Mouse (Mus musculus) adrenal gland, postnatal 14 days (tissue): Measurements from ENCODE around the gene Il4ra. TPM values are rescaled to one million over a fixed set of nuclear protein-coding genes. Genes with fewer than 3 reads are reported as not detected.

Experiments used
- DNase-seq: peaks from one replicate; pipeline ENCODE4 v3.0.0; 2021; ENCODE audit warnings: mixed read lengths
- total RNA-seq: library from RNA; stranded (reverse); gene quantifications from 2 replicates; pipeline ENCODE4 v1.2.3, GENCODE M21; 2021

The Il4ra gene
- total RNA-seq, 1 experiment from 2014 or later: 51.5 TPM

- DNase-seq: no peak
These were observed 48.2 kb downstream of the Il4ra start for GRCm38 (mm10) chr7:125600136-125600535.

GRCm38 (mm10) chr7:125600612-125601279, 48.8 kb downstream of the Il4ra start:
- no peak for DNase-seq

GRCm38 (mm10) chr7:125601280-125601670, 49.4 kb downstream of the Il4ra start:
- no peak for DNase-seq

GRCm38 (mm10) chr7:125601821-125602448, 50.0 kb downstream of the Il4ra start:
- no peak for DNase-seq

- DNase-seq: no peak
These were observed 51.3 kb downstream of the Il4ra start, which contains the start of gene Il21r for GRCm38 (mm10) chr7:125603185-125603631. Gene Il21r, plus strand, starts transcription at chr7:125603429.

GRCm38 (mm10) chr7:125604362-125605319, 52.7 kb downstream of the Il4ra start:
- DNase-seq: no peak

GRCm38 (mm10) chr7:125605725-125606139, 53.8 kb downstream of the Il4ra start:
- DNase-seq: peak; percentile 29

GRCm38 (mm10) chr7:125606265-125607164, 54.6 kb downstream of the Il4ra start:
- DNase-seq: no peak

- DNase-seq: no peak
These were observed 55.7 kb downstream of the Il4ra start for GRCm38 (mm10) chr7:125607384-125608182.

GRCm38 (mm10) chr7:125608183-125608688, 56.3 kb downstream of the Il4ra start:
- no peak for DNase-seq

- DNase-seq: no peak
These were observed 61.7 kb downstream of the Il4ra start for GRCm38 (mm10) chr7:125613579-125613978.

- no peak for DNase-seq
These were observed 63.5 kb downstream of the Il4ra start for GRCm38 (mm10) chr7:125615453-125615852.

GRCm38 (mm10) chr7:125618016-125618415, 66.1 kb downstream of the Il4ra start:
- no peak for DNase-seq

GRCm38 (mm10) chr7:125620077-125620476, 68.2 kb downstream of the Il4ra start:
- DNase-seq: no peak

- DNase-seq: no peak
These were observed 71.1 kb downstream of the Il4ra start for GRCm38 (mm10) chr7:125622741-125623685.

GRCm38 (mm10) chr7:125625219-125625618, 73.3 kb downstream of the Il4ra start:
- DNase-seq: no peak

- DNase-seq: no peak
These were observed 73.9 kb downstream of the Il4ra start for GRCm38 (mm10) chr7:125625829-125626228.
